Mouse (Mus musculus): Measurements from ENCODE around the gene Trem2. TPM values are rescaled to one million over a fixed set of nuclear protein-coding genes. Genes with fewer than 3 reads are reported as not detected.

The Trem2 gene
- not detected for polyA plus RNA-seq (2017; shearing (Covaris generic))

GRCm38 (mm10) chr17:48346231-48346630 lies at the start of gene Trem2:
Gene Trem2 (plus strand): TSS chr17:48346401.

GRCm38 (mm10) chr17:48299203-48299602 lies 47.0 kb upstream of the Trem2 start, which contains the start of gene Treml2:
Gene Treml2 (plus strand): TSS chr17:48299498.

GRCm38 (mm10) chr17:48315905-48316579 lies 30.2 kb upstream of the Trem2 start, which contains the start of gene B430306N03Rik:
Gene B430306N03Rik (plus strand): TSS chr17:48316141.

GRCm38 (mm10) chr17:48359616-48360015 lies 13.4 kb downstream of the Trem2 start, which contains the start of gene Treml1:
Gene Treml1 (plus strand): TSS chr17:48359916.

Other genes starting within 250 kb of the Trem2 start
- gene 9830107B12Rik, start 200.1 kb upstream of the Trem2 start, polyA plus RNA-seq (2017; shearing (Covaris generic)): not detected
- not detected for gene A530064D06Rik, start 179.1 kb upstream of the Trem2 start, polyA plus RNA-seq (2017; shearing (Covaris generic))
- not detected for gene Trem1, start 113.6 kb upstream of the Trem2 start, polyA plus RNA-seq (2017; shearing (Covaris generic))
- not detected for gene Trem3, start 98.6 kb upstream of the Trem2 start, polyA plus RNA-seq (2017; shearing (Covaris generic))
- not detected for gene Treml4, start 82.1 kb upstream of the Trem2 start, polyA plus RNA-seq (2017; shearing (Covaris generic))
- gene Treml2, start 46.9 kb upstream of the Trem2 start, polyA plus RNA-seq (2017; shearing (Covaris generic)): 15.5 TPM
- 4.5 TPM for gene B430306N03Rik, start 30.3 kb upstream of the Trem2 start, polyA plus RNA-seq (2017; shearing (Covaris generic))
- gene Treml1, start 13.5 kb downstream of the Trem2 start, polyA plus RNA-seq (2017; shearing (Covaris generic)): not detected
- 7.6 TPM for gene Nfya, start 63.5 kb downstream of the Trem2 start, polyA plus RNA-seq (2017; shearing (Covaris generic))
- gene Oard1, start 63.6 kb downstream of the Trem2 start, polyA plus RNA-seq (2017; shearing (Covaris generic)): 54.8 TPM
- 0.41 TPM for gene Apobec2, start 86.5 kb downstream of the Trem2 start, polyA plus RNA-seq (2017; shearing (Covaris generic))
- gene Tspo2, start 105.1 kb downstream of the Trem2 start, polyA plus RNA-seq (2017; shearing (Covaris generic)): not detected
- 13.9 TPM for gene Unc5cl, start 108.5 kb downstream of the Trem2 start, polyA plus RNA-seq (2017; shearing (Covaris generic))